Mouse (Mus musculus): ENCODE measurements at regions not wholly inside any gene's neighbourhood (a gene's known extent, or its start where the extent isn't known, plus 50 kb on each side); places are given as distances from the start of the nearest gene placed in this dataset.

GRCm38 (mm10) chr11:44185218-44185890 lies 214.5 kb upstream of the Il12b start:
- H3K4me1 ChIP-seq (replicated peaks; ENCODE audit: control insufficient read depth, insufficient read depth, low read length): no peaks in the 10 kb centered on the region
- WGBS: 87% methylated on average over 9 of the region's 9 CpGs
- no peaks in the 10 kb centered on the region for H3K27me3 ChIP-seq (ENCODE audit: control insufficient read depth, insufficient read depth, low read length)
- no peaks in the 10 kb centered on the region for H3K36me3 ChIP-seq (replicated peaks; ENCODE audit: control insufficient read depth, insufficient read depth)
- no peak overlapping the region for H3K9ac ChIP-seq
- no peak overlapping the region for H3K4me2 ChIP-seq (replicated peaks)
- H3K27ac ChIP-seq: no peak overlapping the region
- no peak for ATAC-seq (ENCODE audit: low FRiP score)
- no peak for DNase-seq (ENCODE audit: low spot score)
- no peaks in the 10 kb centered on the region for H3K9me3 ChIP-seq (ENCODE audit: control insufficient read depth, low read length)
- H3K4me3 ChIP-seq (replicated peaks; ENCODE audit: low read length): no peak overlapping the region

- H3K9me3 ChIP-seq (ENCODE audit: control insufficient read depth, low read length): no peaks in the 10 kb centered on the region
- no peaks in the 10 kb centered on the region for H3K27me3 ChIP-seq (ENCODE audit: control insufficient read depth, insufficient read depth, low read length)
- H3K4me3 ChIP-seq (replicated peaks; ENCODE audit: low read length): no peak overlapping the region
- DNase-seq (ENCODE audit: low spot score) (no peak), ATAC-seq (ENCODE audit: low FRiP score) (no peak)
- no peaks in the 10 kb centered on the region for H3K4me1 ChIP-seq (replicated peaks; ENCODE audit: control insufficient read depth, insufficient read depth, low read length)
- no peak overlapping the region for H3K9ac ChIP-seq
- WGBS: 44% methylated on average over 2 of the region's 2 CpGs
- H3K36me3 ChIP-seq (replicated peaks; ENCODE audit: control insufficient read depth, insufficient read depth): no peaks in the 10 kb centered on the region
- no peak overlapping the region for H3K4me2 ChIP-seq (replicated peaks)
- no peak overlapping the region for H3K27ac ChIP-seq
Measured at GRCm38 (mm10) chr11:44188202-44188601, 211.7 kb upstream of the Il12b start.

DNA sequence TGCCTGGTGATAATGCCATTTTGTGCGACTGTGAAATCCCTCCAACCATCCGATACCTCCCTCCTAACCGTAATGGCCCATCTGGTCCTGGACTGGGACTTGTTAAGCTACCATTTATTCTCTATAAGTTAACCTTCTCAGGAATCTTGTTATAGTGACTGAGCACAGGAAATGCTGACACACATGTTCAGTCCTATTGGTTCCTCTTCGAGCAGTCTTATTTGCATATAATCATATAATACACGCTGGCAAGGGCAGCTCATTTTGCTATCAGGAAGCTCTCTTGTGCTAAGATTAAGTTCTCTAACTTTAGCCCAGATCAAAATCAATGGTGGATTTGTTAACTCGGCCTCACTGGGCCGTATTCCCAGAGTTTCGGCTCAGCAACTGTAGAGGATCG lies 206.1 kb upstream of the Il12b start:
- Histone ChIP-seq H3K4me1 (replicated peaks; ENCODE audit: control insufficient read depth, insufficient read depth, low read length) (no peaks in the 10 kb centered on the region), H3K27me3 (ENCODE audit: control insufficient read depth, insufficient read depth, low read length) (no peaks in the 10 kb centered on the region), H3K36me3 (replicated peaks; ENCODE audit: control insufficient read depth, insufficient read depth) (no peaks in the 10 kb centered on the region), H3K4me3 (replicated peaks; ENCODE audit: low read length) (no peak overlapping the region), H3K27ac (no peak overlapping the region), H3K4me2 (replicated peaks) (no peak overlapping the region), H3K9me3 (ENCODE audit: control insufficient read depth, low read length) (no peaks in the 10 kb centered on the region), H3K9ac (no peak overlapping the region)
- WGBS: 86% methylated on average over 9 of the region's 9 CpGs
- DNase-seq (ENCODE audit: low spot score) (no peak), ATAC-seq (ENCODE audit: low FRiP score) (no peak)

- H3K4me3 ChIP-seq (replicated peaks; ENCODE audit: low read length): no peak overlapping the region
- no peak overlapping the region for H3K4me2 ChIP-seq (replicated peaks)
- ATAC-seq (ENCODE audit: low FRiP score): no peak
- H3K9ac ChIP-seq: no peak overlapping the region
- no peak for DNase-seq (ENCODE audit: low spot score)
- no peaks in the 10 kb centered on the region for H3K36me3 ChIP-seq (replicated peaks; ENCODE audit: control insufficient read depth, insufficient read depth)
- H3K27ac ChIP-seq: no peak overlapping the region
- H3K9me3 ChIP-seq (ENCODE audit: control insufficient read depth, low read length): no peaks in the 10 kb centered on the region
- 80% methylated on average over 2 of the region's 2 CpGs for WGBS
- H3K4me1 ChIP-seq (replicated peaks; ENCODE audit: control insufficient read depth, insufficient read depth, low read length): no peaks in the 10 kb centered on the region
- no peaks in the 10 kb centered on the region for H3K27me3 ChIP-seq (ENCODE audit: control insufficient read depth, insufficient read depth, low read length)
Measured at GRCm38 (mm10) chr11:44202716-44203115, 197.1 kb upstream of the Il12b start.

DNA sequence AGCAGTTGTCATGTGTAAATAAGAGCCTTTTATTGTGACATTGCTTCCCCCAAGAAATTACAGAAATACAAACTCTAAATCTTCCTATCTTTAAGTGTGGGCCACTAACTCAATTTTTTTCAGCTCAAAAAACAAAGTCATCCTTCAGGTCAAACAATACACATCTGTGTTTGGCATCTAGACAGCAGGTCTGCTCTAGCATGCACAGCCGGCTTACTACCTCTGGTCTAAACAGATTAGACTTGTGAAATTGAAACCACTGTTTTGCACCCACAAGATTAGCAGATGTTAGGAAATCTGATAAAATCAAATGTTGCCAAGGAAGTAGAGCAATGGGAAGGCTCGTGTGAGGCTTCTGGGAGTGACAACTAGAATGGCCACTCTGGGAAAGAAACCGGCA lies 195.5 kb upstream of the Il12b start:
- H3K4me1 ChIP-seq (replicated peaks; ENCODE audit: control insufficient read depth, insufficient read depth, low read length): no peaks in the 10 kb centered on the region
- H3K36me3 ChIP-seq (replicated peaks; ENCODE audit: control insufficient read depth, insufficient read depth): no peaks in the 10 kb centered on the region
- no peak overlapping the region for H3K4me3 ChIP-seq (replicated peaks; ENCODE audit: low read length)
- no peaks in the 10 kb centered on the region for H3K27me3 ChIP-seq (ENCODE audit: control insufficient read depth, insufficient read depth, low read length)
- H3K9ac ChIP-seq: no peak overlapping the region
- DNase-seq (ENCODE audit: low spot score) (no peak), ATAC-seq (ENCODE audit: low FRiP score) (no peak)
- WGBS: 79% methylated on average over 3 of the region's 3 CpGs
- no peak overlapping the region for H3K27ac ChIP-seq
- H3K9me3 ChIP-seq (ENCODE audit: control insufficient read depth, low read length): no peaks in the 10 kb centered on the region
- no peak overlapping the region for H3K4me2 ChIP-seq (replicated peaks)

DNA sequence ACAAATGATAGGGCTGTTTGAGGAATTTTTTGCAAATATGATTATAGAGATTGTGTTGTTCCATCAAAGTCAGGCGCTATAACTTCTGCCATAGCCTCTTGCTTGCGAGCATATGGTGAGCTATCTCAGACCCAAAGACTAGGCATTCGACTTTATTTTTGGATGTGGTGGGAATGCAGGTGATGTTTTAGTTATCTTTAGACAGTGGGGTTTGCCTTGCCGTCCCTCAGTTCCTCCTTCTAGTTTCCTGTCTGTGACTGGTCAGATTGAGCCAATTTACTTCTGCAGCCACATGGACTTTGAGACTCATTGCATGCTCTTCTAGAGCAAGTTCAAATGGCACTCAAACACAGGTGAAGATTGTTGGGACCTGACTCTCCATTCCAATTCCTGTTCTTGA lies 193.0 kb upstream of the Il12b start:
- 89% methylated on average over 4 of the region's 4 CpGs for WGBS
- H3K4me2 ChIP-seq (replicated peaks): no peak overlapping the region
- H3K9ac ChIP-seq: no peak overlapping the region
- ATAC-seq (ENCODE audit: low FRiP score) (no peak), DNase-seq (ENCODE audit: low spot score) (no peak)
- no peaks in the 10 kb centered on the region for H3K27me3 ChIP-seq (ENCODE audit: control insufficient read depth, insufficient read depth, low read length)
- H3K36me3 ChIP-seq (replicated peaks; ENCODE audit: control insufficient read depth, insufficient read depth): no peaks in the 10 kb centered on the region
- no peaks in the 10 kb centered on the region for H3K9me3 ChIP-seq (ENCODE audit: control insufficient read depth, low read length)
- no peaks in the 10 kb centered on the region for H3K4me1 ChIP-seq (replicated peaks; ENCODE audit: control insufficient read depth, insufficient read depth, low read length)
- no peak overlapping the region for H3K4me3 ChIP-seq (replicated peaks; ENCODE audit: low read length)
- H3K27ac ChIP-seq: no peak overlapping the region

- H3K36me3 ChIP-seq (replicated peaks; ENCODE audit: control insufficient read depth, insufficient read depth): no peaks in the 10 kb centered on the region
- no peak for ATAC-seq (ENCODE audit: low FRiP score)
- no peak overlapping the region for H3K27ac ChIP-seq
- H3K27me3 ChIP-seq (ENCODE audit: control insufficient read depth, insufficient read depth, low read length): no peaks in the 10 kb centered on the region
- DNase-seq (ENCODE audit: low spot score): peak; percentile 54
- no peak overlapping the region for H3K9ac ChIP-seq
- H3K4me1 ChIP-seq (replicated peaks; ENCODE audit: control insufficient read depth, insufficient read depth, low read length): no peaks in the 10 kb centered on the region
- H3K4me2 ChIP-seq (replicated peaks): no peak overlapping the region
- 51% methylated on average over 9 of the region's 9 CpGs for WGBS
- H3K9me3 ChIP-seq (ENCODE audit: control insufficient read depth, low read length): no peaks in the 10 kb centered on the region
- no peak overlapping the region for H3K4me3 ChIP-seq (replicated peaks; ENCODE audit: low read length)
Measured at GRCm38 (mm10) chr11:44211871-44212441, 187.9 kb upstream of the Il12b start.

- no peak for ATAC-seq (ENCODE audit: low FRiP score)
- Histone ChIP-seq H3K9me3 (ENCODE audit: control insufficient read depth, low read length) (no peaks in the 10 kb centered on the region), H3K36me3 (replicated peaks; ENCODE audit: control insufficient read depth, insufficient read depth) (no peaks in the 10 kb centered on the region), H3K4me2 (replicated peaks) (no peak overlapping the region), H3K27me3 (ENCODE audit: control insufficient read depth, insufficient read depth, low read length) (no peaks in the 10 kb centered on the region), H3K4me1 (replicated peaks; ENCODE audit: control insufficient read depth, insufficient read depth, low read length) (no peaks in the 10 kb centered on the region), H3K27ac (no peak overlapping the region), H3K9ac (no peak overlapping the region), H3K4me3 (replicated peaks; ENCODE audit: low read length) (no peak overlapping the region)
- DNase-seq (ENCODE audit: low spot score): no peak
Measured at GRCm38 (mm10) chr11:44214095-44214494, 185.8 kb upstream of the Il12b start.

DNA sequence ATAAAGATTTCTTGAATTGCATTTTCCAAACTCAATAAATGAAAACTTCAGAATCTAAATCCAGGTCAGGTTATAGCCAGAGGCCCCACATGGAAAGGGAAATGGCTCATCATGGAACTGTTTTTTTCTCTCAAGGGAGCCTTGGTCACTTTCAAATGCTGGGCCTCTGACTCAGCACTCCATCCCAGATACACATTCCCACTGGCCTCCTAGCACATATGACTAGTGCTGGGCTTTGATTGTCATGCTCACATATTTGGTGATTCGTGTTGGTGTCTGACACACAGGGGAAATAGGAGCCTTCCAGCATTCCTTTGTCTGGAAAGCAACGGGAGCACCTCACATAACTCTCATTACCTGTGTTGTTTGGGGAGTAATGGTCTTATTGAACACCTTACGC lies 183.5 kb upstream of the Il12b start:
- 87% methylated on average over 3 of the region's 3 CpGs for WGBS
- ATAC-seq (ENCODE audit: low FRiP score) (no peak), DNase-seq (ENCODE audit: low spot score) (no peak)
- H3K9me3 ChIP-seq (ENCODE audit: control insufficient read depth, low read length): no peaks in the 10 kb centered on the region
- no peak overlapping the region for H3K27ac ChIP-seq
- H3K27me3 ChIP-seq (ENCODE audit: control insufficient read depth, insufficient read depth, low read length): no peaks in the 10 kb centered on the region
- H3K4me1 ChIP-seq (replicated peaks; ENCODE audit: control insufficient read depth, insufficient read depth, low read length): no peaks in the 10 kb centered on the region
- H3K9ac ChIP-seq: no peak overlapping the region
- H3K4me2 ChIP-seq (replicated peaks): no peak overlapping the region
- no peaks in the 10 kb centered on the region for H3K36me3 ChIP-seq (replicated peaks; ENCODE audit: control insufficient read depth, insufficient read depth)
- H3K4me3 ChIP-seq (replicated peaks; ENCODE audit: low read length): no peak overlapping the region

DNA sequence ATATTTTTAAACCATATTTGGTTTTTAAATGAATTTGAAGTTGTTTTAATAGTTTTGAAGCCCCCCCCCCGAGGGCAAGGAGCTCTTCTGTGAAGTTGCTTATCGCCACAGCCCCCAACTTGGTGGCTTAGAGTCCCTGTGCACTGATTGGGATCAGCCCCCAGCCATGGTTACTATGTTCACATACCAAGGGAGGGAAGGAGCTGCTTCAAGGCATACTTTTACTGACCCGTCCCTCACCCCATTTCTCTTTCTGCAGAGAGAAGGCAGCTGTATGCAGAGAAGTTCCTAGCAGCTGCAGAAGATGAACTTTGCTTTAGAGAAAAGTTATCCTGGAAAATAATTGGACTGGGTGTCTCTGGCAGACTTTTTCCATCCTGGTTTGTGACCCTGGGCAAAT lies 179.9 kb upstream of the Il12b start:
- DNase-seq (ENCODE audit: low spot score) (no peak), ATAC-seq (ENCODE audit: low FRiP score) (no peak)
- 69% methylated on average over 3 of the region's 3 CpGs for WGBS

More for the DNA sequence above, 179.9 kb upstream of the Il12b start:
- Histone ChIP-seq H3K4me2 (replicated peaks) (no peak overlapping the region), H3K27ac (no peak overlapping the region), H3K36me3 (replicated peaks; ENCODE audit: control insufficient read depth, insufficient read depth) (no peaks in the 10 kb centered on the region), H3K9me3 (ENCODE audit: control insufficient read depth, low read length) (no peaks in the 10 kb centered on the region), H3K27me3 (ENCODE audit: control insufficient read depth, insufficient read depth, low read length) (no peaks in the 10 kb centered on the region), H3K4me1 (replicated peaks; ENCODE audit: control insufficient read depth, insufficient read depth, low read length) (no peaks in the 10 kb centered on the region), H3K9ac (no peak overlapping the region), H3K4me3 (replicated peaks; ENCODE audit: low read length) (no peak overlapping the region)
